Mouse (Mus musculus) kidney, adult 10 weeks (tissue): ENCODE data around the gene Fzd2. TPM values are rescaled to one million over a fixed set of nuclear protein-coding genes. Genes with fewer than 3 reads are reported as not detected.

ENCODE experiments used
- polyA plus RNA-seq: library from polyadenylated mRNA; stranded (reverse); fragments of 350-450 nt; fragmentation: Illumina TruSeq; extraction: RNeasy Lipid Tissue Mini Kit (QIAGEN cat#74804); gene quantifications from one replicate; pipeline ENCODE4 v1.2.3, GENCODE M21; 2014; ENCODE audit warnings: low read depth, low replicate concordance

Gene Fzd2
- polyA plus RNA-seq = 0.73 TPM

GRCm38 (mm10) chr11:102604010-102604584, at the start of gene Fzd2:
Gene Fzd2 (plus strand): TSS chr11:102604396.

GRCm38 (mm10) chr11:102556031-102556715, 48.0 kb upstream of the Fzd2 start, which contains the start of gene Gpatch8:
Gene Gpatch8 (minus strand): TSS chr11:102556392.

GRCm38 (mm10) chr11:102579165-102580033, 24.8 kb upstream of the Fzd2 start, which contains the start of gene Gm11627:
Gene Gm11627 (minus strand): TSS chr11:102579461.

Other genes starting within 250 kb of the Fzd2 start
- 8.4 TPM for gene Slc4a1, start 238.2 kb upstream of the Fzd2 start, polyA plus RNA-seq
- not detected for gene Rundc3a, start 211.0 kb upstream of the Fzd2 start, polyA plus RNA-seq
- gene Slc25a39, start 196.4 kb upstream of the Fzd2 start, polyA plus RNA-seq = 21.5 TPM
- gene Grn, start 174.1 kb upstream of the Fzd2 start, polyA plus RNA-seq = 8.7 TPM
- gene Fam171a2, start 156.7 kb upstream of the Fzd2 start, polyA plus RNA-seq = not detected
- gene Itga2b, start 134.3 kb upstream of the Fzd2 start, polyA plus RNA-seq = not detected
- gene Gpatch8, start 48.0 kb upstream of the Fzd2 start, polyA plus RNA-seq = 12.1 TPM
- 1.8 TPM for gene Gm11627, start 24.9 kb upstream of the Fzd2 start, polyA plus RNA-seq
- gene Meioc, start 59.3 kb downstream of the Fzd2 start, polyA plus RNA-seq = 0.32 TPM
- gene Ccdc43, start 93.4 kb downstream of the Fzd2 start, polyA plus RNA-seq = 38.3 TPM
- gene Adam11, start 157.0 kb downstream of the Fzd2 start, polyA plus RNA-seq = not detected
- gene Gjc1, start 215.3 kb downstream of the Fzd2 start, polyA plus RNA-seq = 7.6 TPM
- not detected for gene Higd1b, start 231.5 kb downstream of the Fzd2 start, polyA plus RNA-seq